Mouse (Mus musculus) monocyte, adult 2 months (primary cell): ENCODE data around the gene Olfr1354.
"Not testable (repeated sequence)": the region's sequence is repeated elsewhere in the genome, so short reads cannot be mapped to it uniquely, and the experiment has no call there.

Experiments
- DNase-seq, 2 experiments: peaks; one replicate each; pipeline ENCODE4 v3.0.0; 2022; ENCODE audit warnings: low spot score in 2 of 2, low read depth in 1 of 2

The Olfr1354 gene

GRCm38 (mm10) chr10:78912871-78913270 lies at the start of gene Olfr1354:
TSS of gene Olfr1354 (plus strand) at chr10:78913171.
- DNase-seq = not testable (repeated sequence)

GRCm38 (mm10) chr10:78875240-78875639 lies 37.7 kb upstream of the Olfr1354 start, which contains the start of gene Olfr1355:
TSS of gene Olfr1355 (plus strand) at chr10:78875540.
- DNase-seq = no peak

- DNase-seq = not testable (repeated sequence)
Measured at GRCm38 (mm10) chr10:78950336-78950735, 37.4 kb downstream of the Olfr1354 start, which contains the start of gene Olfr8. TSS of gene Olfr8 (plus strand) at chr10:78950636.

DNA sequence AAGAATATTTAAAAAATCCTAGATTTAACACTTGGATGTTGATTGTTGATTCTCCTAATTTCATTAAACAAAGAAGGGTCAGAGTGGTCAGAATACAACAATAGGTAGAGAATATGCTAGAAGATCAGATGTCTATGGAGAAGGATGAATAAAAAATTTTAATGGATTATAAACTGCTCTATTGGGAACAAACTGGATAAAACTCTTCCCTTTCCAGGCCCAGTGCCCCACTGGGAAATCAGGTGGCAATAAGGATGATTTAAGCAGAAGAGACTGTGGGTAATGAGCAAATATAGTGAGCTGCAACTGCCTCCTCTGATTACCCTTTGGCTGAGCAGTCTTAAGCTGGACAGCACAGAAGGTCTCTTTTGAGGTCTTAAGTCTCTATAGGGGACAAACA lies 50.0 kb downstream of the Olfr1354 start, which contains the start of gene Olfr1353:
TSS of gene Olfr1353 (plus strand) at position 301 of the 400 bp plus-strand sequence.
- DNase-seq = not testable (repeated sequence)
